Mouse (Mus musculus): ENCODE data around the gene Qrsl1. TPM values are rescaled to one million over a fixed set of nuclear protein-coding genes. Genes with fewer than 3 reads are reported as not detected.

Qrsl1 gene
- polyA plus RNA-seq, 1 experiment from 2014 or later: 24.9 TPM

GRCm38 (mm10) chr10:43824713-43825112 is 76.8 kb downstream of the Qrsl1 start:
- WGBS: 95% methylated on average over 3 of the region's 3 CpGs
- no peak for ATAC-seq
- H3K4me2 ChIP-seq: no peak overlapping the region
- no peaks in the 10 kb centered on the region for H3K36me3 ChIP-seq (ENCODE audit: poor library complexity, severe bottlenecking)
- H3K27ac ChIP-seq: no peak overlapping the region
- H3K4me1 ChIP-seq: no peaks in the 10 kb centered on the region
- no peaks in the 10 kb centered on the region for H3K27me3 ChIP-seq
- H3K9me3 ChIP-seq (replicated peaks): no peaks in the 10 kb centered on the region
- no peak overlapping the region for H3K9ac ChIP-seq
- no peak overlapping the region for H3K4me3 ChIP-seq

Other genes starting within 250 kb of the Qrsl1 start
- gene Rtn4ip1, start 62 bp upstream of the Qrsl1 start, polyA plus RNA-seq (2015; fragmentation: Nextera tagmentation; extraction: Ambion mirVana): 16.9 and 18.3 TPM in 2 replicates
- gene Crybg1, start 247.1 kb upstream of the Qrsl1 start, polyA plus RNA-seq (2015; fragmentation: Nextera tagmentation; extraction: Ambion mirVana): 0.11 and 0.28 TPM in 2 replicates